Mouse (Mus musculus) left cerebral cortex, adult 18-20 months (tissue): ENCODE measurements around the gene Wbp11. TPM values are rescaled to one million over a fixed set of nuclear protein-coding genes. Genes with fewer than 3 reads are reported as not detected.
"Not testable (repeated sequence)": the region's sequence is repeated elsewhere in the genome, so short reads cannot be mapped to it uniquely, and the experiment has no call there.

Experiments
- DNase-seq, 2 experiments: peaks; one replicate each; pipeline ENCODE4 v3.0.0; 2021 to 2022; ENCODE audit warnings: low spot score in 2 of 2, mixed read lengths in 1 of 2
- total RNA-seq, 2 experiments: library from RNA; stranded (reverse); gene quantifications; 2 replicates each; pipeline ENCODE4 v1.2.3; 2021

Gene Wbp11
- total RNA-seq, 2 experiments from 2014 or later = 109 to 111 TPM

DNA sequence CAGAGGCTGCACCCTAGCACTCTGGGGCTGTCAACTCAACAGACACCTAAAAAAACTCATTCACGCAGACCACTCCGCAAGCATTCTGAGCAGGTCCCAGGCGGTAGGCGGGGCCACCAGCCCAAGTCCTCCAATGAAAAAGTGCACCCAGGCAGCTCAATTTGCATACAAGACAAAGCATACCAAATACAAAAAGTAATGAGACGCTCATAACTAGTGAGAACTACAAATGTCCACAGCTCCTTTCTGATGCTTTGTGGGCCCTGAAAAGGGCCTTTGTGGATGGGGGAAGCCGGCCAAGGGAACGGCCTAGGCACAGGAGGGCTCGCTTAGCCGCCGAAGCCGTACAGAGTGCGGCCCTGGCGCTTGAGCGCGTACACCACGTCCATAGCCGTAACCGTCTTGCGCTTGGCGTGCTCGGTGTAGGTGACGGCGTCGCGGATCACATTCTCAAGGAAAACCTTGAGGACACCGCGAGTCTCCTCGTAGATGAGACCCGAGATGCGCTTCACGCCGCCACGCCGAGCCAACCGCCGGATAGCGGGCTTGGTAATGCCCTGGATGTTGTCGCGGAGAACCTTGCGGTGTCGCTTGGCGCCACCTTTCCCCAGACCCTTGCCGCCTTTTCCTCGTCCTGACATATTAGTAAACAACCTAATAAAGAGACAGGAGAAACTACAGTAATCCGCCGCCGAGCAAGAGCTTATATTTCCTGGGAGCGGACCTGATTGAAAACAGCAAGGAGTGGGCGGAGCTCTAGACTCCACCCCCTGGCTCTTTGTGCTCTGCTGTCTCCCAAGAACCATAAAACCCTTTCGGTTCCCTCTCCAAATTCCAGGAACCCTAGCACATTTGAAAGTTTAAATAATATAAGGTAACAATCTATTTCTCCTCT is 24.0 kb downstream of the Wbp11 start, which contains the start of gene Hist4h4:
Gene Hist4h4, minus strand, starts transcription at position 677 of the 895 bp plus-strand sequence.
- peak; percentile 95 for DNase-seq

GRCm38 (mm10) chr6:136803093-136803738 is 24.8 kb downstream of the Wbp11 start:
- DNase-seq = no peak

- no peak for DNase-seq
Measured at GRCm38 (mm10) chr6:136801274-136801673, 26.8 kb downstream of the Wbp11 start.

DNA sequence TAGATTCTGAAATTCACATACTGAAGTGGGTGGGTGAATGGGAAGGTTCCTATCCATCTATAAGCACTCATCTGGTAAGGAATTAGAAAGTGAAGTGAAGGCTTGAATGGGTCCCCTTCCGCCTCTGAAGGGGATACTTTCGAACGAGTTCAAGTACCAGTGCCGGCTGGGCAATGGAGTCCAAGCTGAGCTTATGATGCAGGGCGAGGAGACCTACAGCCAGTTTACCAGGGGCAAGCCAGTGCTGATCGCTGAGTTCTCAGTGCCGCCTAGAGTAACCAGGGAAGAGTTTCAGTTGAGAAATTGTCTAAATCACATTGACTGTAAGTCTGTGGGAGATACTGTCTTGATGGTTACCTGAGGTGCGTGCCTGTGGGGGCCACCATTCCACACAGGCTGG is 27.3 kb downstream of the Wbp11 start:
- DNase-seq = no peak

DNA sequence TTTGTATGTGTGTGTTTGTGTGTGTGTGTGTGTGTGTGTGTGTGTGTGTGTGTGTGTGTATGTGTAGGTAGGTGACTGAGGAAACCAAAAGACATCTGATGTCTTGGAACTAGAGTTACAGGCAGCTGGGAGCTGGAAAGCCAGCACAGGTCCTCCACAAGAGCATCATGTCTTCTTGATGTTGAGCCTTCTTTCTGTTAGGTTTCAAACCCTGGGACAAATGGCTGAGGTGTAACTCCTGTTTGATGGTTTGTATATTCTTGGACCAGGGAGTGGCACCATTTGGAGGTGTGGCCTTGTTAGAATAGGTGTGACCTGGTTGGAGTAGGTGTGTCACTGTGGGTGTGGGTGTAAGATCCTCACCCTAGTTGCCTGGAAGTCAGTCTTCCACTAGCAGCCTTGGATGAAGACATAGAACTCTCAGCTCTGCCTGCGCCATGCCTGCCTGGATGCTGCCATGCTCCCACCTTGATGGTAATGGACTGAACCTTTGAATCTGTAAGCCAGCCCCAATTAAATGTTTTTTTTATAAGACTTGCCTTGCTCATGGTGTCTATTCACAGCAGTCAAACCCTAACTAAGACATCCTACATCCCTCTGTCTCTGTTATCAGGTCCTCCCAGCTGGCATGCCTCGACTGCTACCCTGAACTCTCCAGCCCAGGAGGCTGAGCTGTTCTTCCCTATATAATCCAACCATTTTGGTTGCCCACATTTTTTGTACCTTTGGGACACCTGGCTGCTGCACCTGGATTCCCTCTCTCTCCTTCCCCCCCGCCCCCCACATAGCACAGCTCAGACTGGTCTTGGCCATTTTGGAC is 29.9 kb downstream of the Wbp11 start:
- not testable (repeated sequence) for DNase-seq

GRCm38 (mm10) chr6:136795850-136796249 is 32.2 kb downstream of the Wbp11 start:
- DNase-seq = no peak

GRCm38 (mm10) chr6:136795110-136795509 is 32.9 kb downstream of the Wbp11 start:
- DNase-seq = no peak

GRCm38 (mm10) chr6:136793831-136794525 is 34.1 kb downstream of the Wbp11 start:
- DNase-seq = no peak

DNA sequence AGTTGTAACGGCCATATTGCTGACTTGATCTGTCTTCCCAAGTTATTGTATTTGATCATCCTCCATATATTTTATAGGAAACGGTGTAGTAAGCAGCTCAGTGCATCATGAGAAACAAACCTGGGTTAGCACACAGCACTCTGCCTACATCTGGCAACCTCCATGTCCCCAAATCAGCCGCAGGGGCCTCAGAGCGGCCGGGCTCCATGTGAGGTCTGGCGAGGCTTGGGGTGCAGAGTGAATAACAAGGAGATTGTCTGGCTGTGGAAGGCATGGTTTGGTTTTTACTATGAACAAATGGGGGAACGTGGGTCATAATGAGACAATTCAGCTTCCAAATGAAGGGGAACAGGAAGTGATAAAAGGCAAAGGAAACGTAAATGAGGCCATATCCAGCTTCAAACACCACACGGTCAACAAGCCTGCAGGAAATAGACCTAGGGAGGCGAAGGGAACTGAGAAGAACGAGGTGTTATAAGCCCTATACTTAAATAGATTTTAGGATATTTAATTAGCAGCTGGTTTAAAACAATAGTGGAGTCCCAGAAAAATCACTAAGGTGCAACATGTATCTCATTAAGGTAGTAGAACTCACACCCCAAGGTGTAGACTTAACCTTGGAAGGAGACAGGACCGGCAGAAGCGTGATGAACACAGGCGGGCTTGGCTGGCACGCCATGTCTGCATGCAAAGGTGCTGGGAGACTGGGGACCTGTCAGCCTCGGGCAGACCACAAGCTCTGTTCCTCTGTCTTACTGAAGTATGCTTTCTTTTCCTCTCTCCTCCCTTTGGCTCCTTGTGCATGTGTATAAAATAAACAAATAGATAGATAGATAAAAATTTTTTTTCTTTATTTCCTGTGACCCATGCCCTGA is 34.9 kb downstream of the Wbp11 start:
- no peak for DNase-seq

GRCm38 (mm10) chr6:136789391-136789971 is 38.6 kb downstream of the Wbp11 start:
- DNase-seq = no peak

DNA sequence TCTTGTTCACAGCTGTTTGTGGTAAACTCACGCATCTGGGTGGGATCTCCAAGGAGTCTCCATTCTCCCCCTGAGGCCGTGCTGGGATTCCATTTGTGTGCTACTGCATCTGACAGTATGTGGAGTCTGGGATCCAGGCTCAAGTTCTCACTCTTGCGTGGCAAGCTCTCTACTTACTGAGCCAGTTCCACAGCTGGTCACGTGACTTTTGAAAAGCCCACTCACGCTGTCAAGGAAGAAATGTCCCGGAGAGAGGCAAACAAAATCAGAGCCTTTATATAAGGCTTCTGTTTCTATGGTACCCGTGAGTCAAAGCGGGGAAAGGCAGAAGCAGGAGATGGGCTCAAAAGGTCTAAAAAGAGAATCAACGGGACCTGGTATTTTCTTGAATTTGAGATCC is 45.3 kb downstream of the Wbp11 start:
- peak in 1 of 2 experiments; percentile 20 for DNase-seq

DNA sequence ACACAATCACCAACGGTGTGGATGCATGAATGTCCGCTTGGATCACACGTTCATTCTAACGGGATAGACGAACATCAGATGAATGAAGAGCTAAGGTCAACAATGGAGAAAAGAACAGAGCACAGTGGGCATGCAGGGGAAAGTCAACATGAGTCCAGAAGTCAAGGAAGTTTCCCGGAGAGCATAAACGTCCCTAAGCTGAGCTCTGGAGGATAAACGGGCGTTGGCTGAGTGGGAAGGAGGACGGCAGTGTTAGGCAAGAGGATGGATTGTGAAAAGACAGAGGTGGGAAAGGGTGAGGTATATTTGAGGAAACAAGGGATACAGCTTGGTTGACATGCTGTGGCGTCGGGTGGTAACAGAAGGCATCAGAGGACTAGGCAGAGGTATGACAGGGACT is 45.9 kb downstream of the Wbp11 start:
- DNase-seq = no peak

- no peak for DNase-seq
Measured at GRCm38 (mm10) chr6:136781377-136781986, 46.6 kb downstream of the Wbp11 start, which contains the start of gene Gucy2c. TSS of gene Gucy2c (minus strand) at chr6:136781765.

DNA sequence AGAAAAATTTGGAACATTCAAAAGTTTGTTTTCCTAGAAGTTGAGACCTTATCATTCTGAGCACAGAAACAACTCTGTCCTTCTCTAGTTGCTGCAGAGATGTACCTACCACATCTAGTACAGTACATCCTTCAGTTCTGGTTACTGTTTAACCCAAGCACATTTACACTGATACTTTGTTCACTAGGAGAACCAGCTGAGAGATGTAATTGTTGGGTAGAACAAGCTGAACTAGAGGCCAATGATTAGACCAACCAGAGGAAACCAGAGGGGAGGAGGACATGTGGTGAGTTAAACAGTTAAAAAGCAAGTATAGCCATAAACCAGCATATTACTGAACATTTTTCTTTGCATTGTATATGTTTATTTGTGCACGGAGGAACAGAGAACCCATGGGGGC is 51.6 kb downstream of the Wbp11 start:
- no peak for DNase-seq

GRCm38 (mm10) chr6:136769859-136770258 is 58.2 kb downstream of the Wbp11 start:
- DNase-seq = no peak

DNA sequence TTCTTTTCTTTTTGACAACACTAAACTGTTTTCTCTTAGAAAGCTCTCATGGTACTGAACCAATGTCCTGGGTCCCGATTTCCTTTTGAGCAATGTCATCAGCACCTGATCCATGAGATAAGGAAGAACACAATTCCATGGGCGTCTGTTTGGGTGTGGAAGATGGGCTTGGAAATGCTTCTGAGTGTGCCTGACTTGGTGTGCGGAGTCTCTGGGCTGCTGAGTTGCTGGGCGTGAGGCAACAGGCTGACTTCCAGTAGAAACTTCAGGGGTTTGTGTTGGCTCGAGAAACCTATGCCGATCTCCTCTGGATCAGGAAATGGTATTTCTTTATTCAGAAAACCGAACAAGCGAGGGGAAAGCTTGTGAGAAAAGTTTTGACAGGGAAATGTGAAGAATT is 58.9 kb downstream of the Wbp11 start:
- DNase-seq = no peak

DNA sequence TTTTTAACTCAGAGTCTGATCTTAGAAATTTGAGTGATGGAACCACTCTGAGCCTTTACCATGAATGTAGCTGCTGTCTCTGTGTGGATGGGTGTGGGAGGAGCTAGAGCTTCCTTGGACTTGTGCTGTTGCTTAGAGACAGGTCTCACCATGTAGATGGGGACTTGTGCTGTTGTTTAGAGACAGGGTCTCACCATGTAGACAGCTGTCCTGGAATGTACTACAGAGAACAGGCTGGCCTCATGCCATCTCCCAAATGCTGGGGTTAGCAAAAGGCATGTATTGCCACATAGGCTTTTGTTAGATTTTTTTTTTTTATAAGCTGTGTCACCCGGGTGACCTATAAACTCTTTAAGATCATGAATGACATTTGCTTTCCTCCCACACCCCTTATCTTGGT is 64.1 kb downstream of the Wbp11 start:
- no peak for DNase-seq
